Mouse (Mus musculus): ENCODE measurements around the gene Zbtb39. TPM values are rescaled to one million over a fixed set of nuclear protein-coding genes. Genes with fewer than 3 reads are reported as not detected.

Zbtb39 gene
- polyA plus RNA-seq, 1 experiment from 2014 or later, result 3.5 TPM

DNA sequence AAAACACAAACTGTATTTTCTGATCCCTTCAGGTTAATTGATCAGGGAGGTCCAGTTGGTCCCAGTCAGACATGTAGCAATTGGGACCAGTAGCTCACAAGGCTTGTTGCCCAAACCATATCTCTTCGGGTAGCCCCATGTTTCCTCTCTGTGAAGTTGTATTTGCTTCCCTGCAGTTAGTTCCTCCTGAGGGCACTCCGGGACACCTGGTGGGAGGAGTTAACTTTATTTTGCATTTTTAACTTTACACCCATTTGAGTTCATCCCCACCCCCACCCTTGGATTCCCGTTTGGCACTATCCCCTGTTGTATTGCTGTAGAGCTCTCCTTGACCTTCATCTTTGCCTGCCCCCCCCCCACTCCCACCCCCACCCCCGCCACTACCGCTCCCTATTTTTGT is 6.5 kb downstream of the Zbtb39 start:
- H3K27me3 ChIP-seq (replicated peaks; ENCODE audit: control insufficient read depth, insufficient read depth, low read length), result no peaks in the 10 kb centered on the region
- ATAC-seq, result no peak
- peaks cover 35% of the 10 kb centered on the region for H3K36me3 ChIP-seq (ENCODE audit: control insufficient read depth, insufficient read depth)
- H3K4me2 ChIP-seq (ENCODE audit: low read length), result no peak overlapping the region
- H3K27ac ChIP-seq (ENCODE audit: low read length), result no peak overlapping the region
- no peak overlapping the region for H3K9ac ChIP-seq (replicated peaks; ENCODE audit: low read depth, low read length)
- no peaks in the 10 kb centered on the region for H3K9me3 ChIP-seq (ENCODE audit: control insufficient read depth, low read length)
- 88% methylated on average over 5 of the region's 5 CpGs for WGBS
- peaks cover 1% of the 10 kb centered on the region for H3K4me1 ChIP-seq (replicated peaks; ENCODE audit: control insufficient read depth, insufficient read depth, low read length)
- H3K4me3 ChIP-seq (replicated peaks; ENCODE audit: low read length), result no peak overlapping the region

DNA sequence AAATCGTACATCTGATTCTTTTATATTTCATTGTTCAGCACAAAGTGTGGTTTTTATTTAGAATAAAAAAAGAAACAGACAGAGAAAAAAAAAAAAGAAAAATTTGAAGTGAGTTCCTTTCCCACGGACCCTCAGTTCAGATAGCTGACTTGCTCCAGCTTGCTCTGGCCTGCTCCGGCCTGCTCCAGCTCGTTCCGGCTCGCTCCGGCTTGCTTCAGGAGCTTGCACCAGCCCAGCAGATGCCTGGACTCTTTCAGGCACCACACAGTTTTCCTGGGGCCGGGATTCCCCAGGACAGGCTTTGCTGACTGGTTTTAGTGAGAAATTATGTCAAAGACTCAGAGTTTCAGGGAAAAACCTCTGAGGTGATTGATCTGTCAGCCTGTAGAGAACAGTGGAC is 7.9 kb downstream of the Zbtb39 start:
- H3K27ac ChIP-seq (ENCODE audit: low read length), result no peak overlapping the region
- no peak for ATAC-seq
- no peaks in the 10 kb centered on the region for H3K27me3 ChIP-seq (replicated peaks; ENCODE audit: control insufficient read depth, insufficient read depth, low read length)
- no peaks in the 10 kb centered on the region for H3K4me1 ChIP-seq (replicated peaks; ENCODE audit: control insufficient read depth, insufficient read depth, low read length)
- H3K9me3 ChIP-seq (ENCODE audit: control insufficient read depth, low read length), result no peaks in the 10 kb centered on the region
- H3K36me3 ChIP-seq (ENCODE audit: control insufficient read depth, insufficient read depth), result peaks cover 28% of the 10 kb centered on the region
- H3K4me2 ChIP-seq (ENCODE audit: low read length), result no peak overlapping the region
- H3K4me3 ChIP-seq (replicated peaks; ENCODE audit: low read length), result no peak overlapping the region
- WGBS, result 93% methylated on average over 8 of the region's 8 CpGs
- no peak overlapping the region for H3K9ac ChIP-seq (replicated peaks; ENCODE audit: low read depth, low read length)

DNA sequence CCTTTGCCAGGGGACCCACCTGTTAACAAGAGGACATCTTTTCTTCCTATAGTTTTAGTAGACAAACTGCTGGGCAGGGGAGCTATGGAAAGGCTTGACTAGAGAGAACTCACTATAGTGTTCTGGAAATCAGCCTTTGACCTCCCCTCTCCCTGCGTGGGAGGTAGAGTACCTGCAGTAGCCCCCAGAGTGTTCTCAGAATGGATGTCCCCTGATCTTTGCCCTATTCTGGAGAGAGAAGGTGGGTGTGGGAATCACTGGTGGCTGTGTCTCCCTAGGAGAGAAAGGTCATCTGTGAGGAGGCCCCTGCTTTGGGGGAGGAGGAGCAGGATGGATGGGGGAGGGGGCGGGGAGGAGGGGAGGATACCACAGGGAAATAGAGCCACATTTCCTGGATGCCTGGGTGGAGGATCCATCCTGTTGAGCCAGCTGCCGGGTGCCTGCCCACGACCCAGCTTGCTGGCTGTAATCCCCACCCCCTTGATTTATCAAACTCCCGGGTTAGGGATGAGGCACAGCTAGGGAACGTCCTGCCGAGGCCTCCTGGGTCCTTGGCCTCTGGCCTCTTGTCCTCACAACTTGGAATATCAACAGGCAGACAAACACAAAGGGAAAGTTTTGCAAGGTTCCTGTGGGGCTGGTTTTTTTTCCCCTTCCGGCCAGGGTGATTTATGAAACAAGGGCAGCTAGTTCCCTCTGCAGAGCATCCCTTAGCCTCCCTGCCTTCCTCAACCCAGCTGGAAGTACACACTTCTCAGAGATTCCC is 9.7 kb downstream of the Zbtb39 start:
- H3K4me2 ChIP-seq (ENCODE audit: low read length), result no peak overlapping the region
- no peak overlapping the region for H3K27ac ChIP-seq (ENCODE audit: low read length)
- 14% methylated on average over 7 of the region's 8 CpGs for WGBS
- H3K9me3 ChIP-seq (ENCODE audit: control insufficient read depth, low read length), result no peaks in the 10 kb centered on the region
- no peaks in the 10 kb centered on the region for H3K27me3 ChIP-seq (replicated peaks; ENCODE audit: control insufficient read depth, insufficient read depth, low read length)
- H3K9ac ChIP-seq (replicated peaks; ENCODE audit: low read depth, low read length), result no peak overlapping the region
- no peak overlapping the region for H3K4me3 ChIP-seq (replicated peaks; ENCODE audit: low read length)
- no peaks in the 10 kb centered on the region for H3K4me1 ChIP-seq (replicated peaks; ENCODE audit: control insufficient read depth, insufficient read depth, low read length)
- no peak for ATAC-seq
- H3K36me3 ChIP-seq (ENCODE audit: control insufficient read depth, insufficient read depth), result peaks cover 10% of the 10 kb centered on the region

DNA sequence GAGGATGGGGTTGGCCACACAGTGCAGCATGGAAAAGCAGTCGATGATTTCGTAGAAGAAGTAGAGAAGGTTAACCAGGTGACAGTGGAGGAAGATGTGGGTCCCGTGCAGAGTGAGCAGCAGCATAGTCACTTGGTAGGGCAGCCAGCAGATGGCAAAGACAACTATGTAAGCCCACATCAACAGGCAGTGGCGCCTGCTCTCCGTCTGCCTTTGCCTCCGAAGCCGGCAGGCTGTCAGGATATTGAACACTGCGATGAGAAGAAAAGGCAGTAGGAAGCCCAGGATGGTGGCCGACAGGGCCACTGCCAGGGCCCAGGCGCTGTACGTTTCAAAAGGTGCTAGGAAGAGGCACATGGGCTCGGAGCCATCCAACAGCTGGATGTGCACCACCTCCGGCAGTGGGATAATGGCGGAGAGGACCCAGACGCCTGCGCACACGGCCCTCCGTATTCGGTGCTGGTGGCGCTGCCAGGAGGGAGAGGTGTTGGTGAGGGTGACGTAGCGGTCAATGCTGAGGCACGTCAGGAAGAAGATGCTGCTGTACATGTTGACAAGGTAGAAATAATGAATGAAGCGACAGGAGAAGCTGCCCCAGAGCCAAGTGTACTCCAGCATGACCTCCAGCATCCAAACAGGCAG is 10.9 kb downstream of the Zbtb39 start:
- Histone ChIP-seq H3K4me2 (ENCODE audit: low read length) (peak overlapping the region; percentile 30), H3K9ac (replicated peaks; ENCODE audit: low read depth, low read length) (no peak overlapping the region), H3K4me1 (replicated peaks; ENCODE audit: control insufficient read depth, insufficient read depth, low read length) (no peaks in the 10 kb centered on the region), H3K9me3 (ENCODE audit: control insufficient read depth, low read length) (no peaks in the 10 kb centered on the region), H3K27me3 (replicated peaks; ENCODE audit: control insufficient read depth, insufficient read depth, low read length) (no peaks in the 10 kb centered on the region), H3K4me3 (replicated peaks; ENCODE audit: low read length) (peak overlapping the region; percentile 23; the same call in 1 of the 2 replicates), H3K36me3 (ENCODE audit: control insufficient read depth, insufficient read depth) (peaks cover 5% of the 10 kb centered on the region; the same call in 1 of the 2 replicates), H3K27ac (ENCODE audit: low read length) (no peak overlapping the region)
- 0 out of 2 replicates have a peak, but pooled peaks have one; percentile 49 for ATAC-seq
- WGBS, result 57% methylated on average over 24 of the region's 24 CpGs

DNA sequence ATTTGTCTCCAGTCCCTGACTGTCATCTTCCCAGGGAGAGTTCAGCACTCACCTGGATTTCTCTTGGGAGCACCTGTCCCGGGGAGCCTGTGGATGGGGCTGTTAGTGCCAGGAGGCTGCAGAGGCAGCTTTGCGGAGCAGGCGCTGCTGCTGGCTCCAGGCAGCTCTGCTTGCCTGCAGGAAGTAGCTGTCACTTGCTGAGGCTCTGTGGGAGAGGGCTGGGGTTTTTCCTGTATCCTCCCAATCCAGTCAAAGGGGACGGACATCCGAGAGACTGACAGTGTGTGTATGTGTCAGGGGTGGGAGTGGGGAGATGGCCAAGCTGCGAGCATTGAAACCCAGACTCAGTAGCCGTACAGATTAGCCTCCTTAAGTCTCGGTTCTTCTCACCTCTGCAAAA is 12.2 kb downstream of the Zbtb39 start, which contains the start of gene Gpr182:
Gene Gpr182, minus strand, starts transcription at position 185 of the 400 bp plus-strand sequence.
- ATAC-seq, result no peak
- no peak within 1 kb of the TSS for H3K27ac ChIP-seq (ENCODE audit: low read length)
- 74% methylated on average over 8 of the region's 8 CpGs for WGBS
- H3K4me1 ChIP-seq (replicated peaks; ENCODE audit: control insufficient read depth, insufficient read depth, low read length), result no peaks in the 10 kb centered on the region
- H3K4me2 ChIP-seq (ENCODE audit: low read length), result no peak within 1 kb of the TSS
- H3K9ac ChIP-seq (replicated peaks; ENCODE audit: low read depth, low read length), result no peak within 1 kb of the TSS
- H3K9me3 ChIP-seq (ENCODE audit: control insufficient read depth, low read length), result no peaks in the 10 kb centered on the region
- H3K4me3 ChIP-seq (replicated peaks; ENCODE audit: low read length), result no peak within 1 kb of the TSS
- H3K27me3 ChIP-seq (replicated peaks; ENCODE audit: control insufficient read depth, insufficient read depth, low read length), result no peaks in the 10 kb centered on the region
- H3K36me3 ChIP-seq (ENCODE audit: control insufficient read depth, insufficient read depth), result 0 out of 2 replicates have a peak, but pooled peaks cover 2% of the 10 kb centered on the region

DNA sequence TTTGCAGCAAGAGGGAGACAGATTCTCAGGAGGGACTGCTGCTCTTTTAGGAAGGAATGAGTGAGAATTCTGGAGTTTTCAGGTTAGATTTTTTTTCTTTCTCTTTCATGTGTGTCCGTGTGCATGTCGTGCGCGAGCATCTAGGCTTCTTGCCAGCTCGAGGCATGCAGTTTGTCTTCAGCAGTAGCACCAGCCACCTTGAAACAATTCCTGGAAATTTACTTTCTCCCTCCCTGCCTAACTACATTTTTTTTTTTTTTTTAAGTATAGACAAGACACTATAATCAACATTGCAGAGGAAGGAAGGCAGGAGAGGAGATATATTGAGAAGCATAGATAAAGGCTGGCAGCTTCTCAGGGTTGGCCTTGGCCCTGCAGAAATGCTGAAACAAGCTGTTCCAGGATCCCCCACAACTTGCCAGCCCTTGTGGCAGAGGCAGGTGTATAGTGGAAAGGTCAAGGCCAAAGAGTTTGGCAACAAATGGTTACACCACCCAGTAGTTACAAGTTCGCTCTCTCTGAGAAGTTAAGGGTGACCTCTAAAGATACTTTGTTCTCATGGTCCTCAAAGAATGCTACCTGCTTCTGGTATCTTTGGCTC is 15.3 kb downstream of the Zbtb39 start:
- no peak overlapping the region for H3K9ac ChIP-seq (replicated peaks; ENCODE audit: low read depth, low read length)
- no peaks in the 10 kb centered on the region for H3K27me3 ChIP-seq (replicated peaks; ENCODE audit: control insufficient read depth, insufficient read depth, low read length)
- no peak overlapping the region for H3K4me3 ChIP-seq (replicated peaks; ENCODE audit: low read length)
- no peak overlapping the region for H3K27ac ChIP-seq (ENCODE audit: low read length)
- no peak for ATAC-seq
- no peaks in the 10 kb centered on the region for H3K4me1 ChIP-seq (replicated peaks; ENCODE audit: control insufficient read depth, insufficient read depth, low read length)
- H3K4me2 ChIP-seq (ENCODE audit: low read length), result no peak overlapping the region
- WGBS, result 76% methylated on average over 6 of the region's 6 CpGs
- no peaks in the 10 kb centered on the region for H3K36me3 ChIP-seq (ENCODE audit: control insufficient read depth, insufficient read depth)
- H3K9me3 ChIP-seq (ENCODE audit: control insufficient read depth, low read length), result no peaks in the 10 kb centered on the region

DNA sequence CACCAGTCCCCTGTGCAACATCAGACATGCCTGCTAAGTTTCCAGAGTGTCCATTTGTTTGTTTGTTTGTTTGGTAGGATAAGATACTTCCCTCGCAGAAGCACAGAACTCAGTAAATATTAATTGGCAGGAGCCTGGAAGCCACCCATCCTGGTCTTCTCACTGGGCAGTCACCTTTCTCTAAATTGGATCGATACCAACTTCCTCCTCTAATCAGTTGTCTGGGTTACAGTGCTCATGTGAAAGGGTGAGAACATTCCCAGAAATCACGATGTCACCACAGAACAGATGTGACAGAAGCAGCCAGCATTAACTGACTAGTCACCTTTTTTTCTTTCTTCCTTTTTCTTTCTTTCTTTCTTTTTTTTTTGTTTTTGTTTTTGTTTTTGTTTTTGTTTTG is 15.9 kb downstream of the Zbtb39 start:
- no peak overlapping the region for H3K4me2 ChIP-seq (ENCODE audit: low read length)
- H3K27me3 ChIP-seq (replicated peaks; ENCODE audit: control insufficient read depth, insufficient read depth, low read length), result no peaks in the 10 kb centered on the region
- no peaks in the 10 kb centered on the region for H3K36me3 ChIP-seq (ENCODE audit: control insufficient read depth, insufficient read depth)
- no peak for ATAC-seq
- 66% methylated on average over 3 of the region's 3 CpGs for WGBS
- H3K9ac ChIP-seq (replicated peaks; ENCODE audit: low read depth, low read length), result no peak overlapping the region
- no peaks in the 10 kb centered on the region for H3K4me1 ChIP-seq (replicated peaks; ENCODE audit: control insufficient read depth, insufficient read depth, low read length)
- H3K4me3 ChIP-seq (replicated peaks; ENCODE audit: low read length), result no peak overlapping the region
- no peaks in the 10 kb centered on the region for H3K9me3 ChIP-seq (ENCODE audit: control insufficient read depth, low read length)
- H3K27ac ChIP-seq (ENCODE audit: low read length), result no peak overlapping the region

DNA sequence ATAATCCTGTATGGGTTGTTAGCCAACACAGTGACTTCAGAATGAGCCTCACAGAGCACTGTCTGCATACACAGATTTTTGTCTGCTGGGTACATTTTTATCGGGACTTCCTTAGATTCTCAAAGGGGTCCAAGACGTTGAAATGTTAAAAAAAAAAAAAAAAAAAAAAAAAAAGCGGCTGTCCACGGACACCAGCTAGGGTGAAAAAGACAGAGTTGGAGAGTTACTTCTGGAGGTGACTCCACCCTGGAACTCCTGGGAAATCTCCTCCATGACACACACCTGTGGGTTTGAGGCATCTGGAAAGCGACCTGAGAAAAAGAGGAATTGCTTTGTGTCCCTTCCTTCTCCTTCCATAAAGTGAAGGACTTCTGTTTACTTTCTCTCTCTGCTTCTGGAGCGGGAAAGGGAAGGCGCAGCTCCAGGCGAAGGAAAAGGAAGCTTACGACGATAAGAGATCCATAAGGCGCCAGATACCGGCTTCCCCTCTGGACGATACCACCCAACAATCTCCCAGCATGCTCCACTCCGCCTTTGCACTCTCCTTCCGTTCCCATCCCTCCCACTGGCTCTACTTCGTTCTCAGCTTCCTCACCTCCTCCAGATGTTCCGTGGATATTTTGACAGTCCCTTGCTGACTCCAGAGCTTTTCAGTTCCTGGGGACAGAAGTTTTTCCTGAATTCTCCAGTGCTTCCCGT is 16.6 kb downstream of the Zbtb39 start:
- WGBS, result 46% methylated on average over 18 of the region's 18 CpGs
- no peak overlapping the region for H3K27ac ChIP-seq (ENCODE audit: low read length)
- H3K4me2 ChIP-seq (ENCODE audit: low read length), result peak overlapping the region; percentile 29
- H3K9ac ChIP-seq (replicated peaks; ENCODE audit: low read depth, low read length), result 0 out of 2 replicates have a peak overlapping the region, but pooled peaks have one; percentile 6
- H3K9me3 ChIP-seq (ENCODE audit: control insufficient read depth, low read length), result no peaks in the 10 kb centered on the region
- ATAC-seq, result no peak
- no peaks in the 10 kb centered on the region for H3K4me1 ChIP-seq (replicated peaks; ENCODE audit: control insufficient read depth, insufficient read depth, low read length)
- no peak overlapping the region for H3K4me3 ChIP-seq (replicated peaks; ENCODE audit: low read length)
- no peaks in the 10 kb centered on the region for H3K36me3 ChIP-seq (ENCODE audit: control insufficient read depth, insufficient read depth)
- H3K27me3 ChIP-seq (replicated peaks; ENCODE audit: control insufficient read depth, insufficient read depth, low read length), result no peaks in the 10 kb centered on the region

Measured in forebrain, embryonic 16.5 days (tissue).